Mouse (Mus musculus): ENCODE measurements at regions not wholly inside any gene's neighbourhood (a gene's known extent, or its start where the extent isn't known, plus 50 kb on each side); places are given as distances from the start of the nearest gene placed in this dataset.
A peak's percentile ranks its signal among the peaks of the same experiment; 100 is the strongest.

DNA sequence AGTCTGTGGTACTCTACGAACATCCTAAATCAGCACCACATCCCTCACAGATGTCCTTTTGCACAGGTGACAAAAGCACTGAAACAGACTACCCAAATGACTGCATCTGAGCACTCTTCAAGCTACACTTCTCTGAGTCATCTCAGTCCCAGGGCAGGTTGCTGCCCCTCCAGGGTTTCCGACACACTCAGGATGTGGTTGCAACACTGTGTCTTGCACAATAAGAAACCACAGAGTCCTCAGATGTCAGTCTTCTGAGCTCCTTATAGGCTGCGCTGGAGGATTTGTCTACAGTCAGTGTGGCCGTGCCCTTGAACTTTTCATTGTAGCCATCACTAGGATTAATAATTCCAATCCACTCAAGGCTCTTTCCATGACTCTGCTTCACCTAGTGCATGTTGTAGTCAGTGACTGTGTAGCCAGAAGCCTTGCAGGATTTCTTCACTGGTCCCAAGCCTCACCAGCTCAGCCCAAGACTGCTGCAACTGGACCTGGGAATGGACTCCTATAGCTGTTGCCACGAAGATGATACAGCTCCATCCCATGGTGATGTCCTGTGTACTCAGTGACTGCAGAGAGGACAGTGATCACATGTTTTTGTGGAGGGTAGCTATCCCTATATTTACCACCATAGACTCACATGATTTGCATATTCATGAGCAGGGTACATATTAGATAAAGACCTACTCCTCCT, 1103.3 kb upstream of the Tenm3 start:
- DNase-seq = no peak

DNA sequence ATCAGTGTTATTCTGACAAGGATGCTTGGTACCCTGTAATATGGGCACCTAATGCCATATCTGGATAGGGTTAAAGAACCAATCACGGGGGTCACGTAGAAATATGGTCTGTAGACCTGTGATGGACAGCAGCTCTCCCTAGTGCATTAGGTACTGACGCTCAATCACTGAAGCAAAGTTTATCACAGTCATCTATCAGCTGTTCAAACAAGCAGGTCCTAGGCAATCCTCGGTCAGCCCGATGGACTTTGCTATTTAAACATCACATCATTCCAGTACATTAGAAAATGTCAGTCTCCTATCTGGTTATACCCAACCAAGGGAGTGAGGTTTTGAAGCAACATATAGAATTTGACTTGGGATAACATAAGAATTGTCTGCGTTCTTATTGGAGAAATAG, 1088.4 kb upstream of the Tenm3 start:
- DNase-seq = no peak

DNA sequence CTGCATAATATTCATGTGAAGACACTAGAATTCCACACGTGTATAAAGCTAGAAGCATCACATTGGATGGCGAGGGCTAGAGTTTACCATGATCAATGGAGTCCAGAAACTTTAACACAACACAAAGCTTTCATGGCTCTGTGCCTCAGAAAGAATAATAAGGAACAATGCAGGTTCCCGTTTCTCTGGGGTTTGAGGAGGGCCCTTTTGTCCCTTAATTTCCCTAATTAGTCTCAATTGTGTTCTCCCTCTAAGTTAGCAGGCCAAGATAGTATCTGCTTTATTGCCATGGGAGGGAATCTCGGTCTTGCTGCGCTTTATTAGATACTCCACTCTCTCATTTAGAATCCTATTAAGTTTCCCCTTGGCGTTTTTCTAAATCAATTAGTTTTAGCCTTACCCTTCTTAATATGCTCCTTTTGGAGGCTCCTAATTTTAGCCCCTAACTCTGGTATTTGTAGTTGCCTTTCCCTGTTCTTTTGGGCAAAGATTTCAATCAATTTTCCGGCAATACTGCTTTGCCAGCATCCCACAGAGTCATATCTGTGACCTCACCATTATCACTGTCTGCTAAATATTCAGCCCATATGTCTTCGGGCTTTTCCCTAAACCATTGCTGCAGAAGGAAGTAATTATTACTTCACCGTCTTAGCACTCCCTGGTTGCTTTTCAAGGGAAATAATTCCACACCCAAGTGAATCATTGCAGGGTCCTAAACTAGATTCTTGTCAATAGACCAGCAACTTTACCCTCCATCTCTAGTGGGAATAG, 1082.8 kb upstream of the Tenm3 start:
- DNase-seq = no peak

DNA sequence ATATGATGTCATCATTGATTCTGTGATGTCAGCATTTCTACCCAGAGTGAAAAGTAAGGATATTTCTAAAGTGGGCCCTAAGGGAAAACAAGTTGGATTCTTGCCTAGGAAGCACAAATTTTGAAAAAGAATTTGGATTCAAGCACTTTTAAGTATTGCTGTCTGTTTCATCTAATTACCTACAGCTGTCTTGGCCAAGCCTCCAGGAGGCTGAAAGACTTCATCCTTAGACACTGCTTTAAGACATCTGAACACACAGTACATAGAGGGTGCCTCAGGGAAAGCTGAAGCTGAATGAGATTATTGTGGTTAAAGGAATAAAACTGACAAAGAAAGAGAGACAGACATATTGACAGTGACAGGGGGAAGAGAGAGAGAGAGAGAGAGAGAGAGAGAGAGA, 1061.3 kb upstream of the Tenm3 start:
- no peak for DNase-seq

DNA sequence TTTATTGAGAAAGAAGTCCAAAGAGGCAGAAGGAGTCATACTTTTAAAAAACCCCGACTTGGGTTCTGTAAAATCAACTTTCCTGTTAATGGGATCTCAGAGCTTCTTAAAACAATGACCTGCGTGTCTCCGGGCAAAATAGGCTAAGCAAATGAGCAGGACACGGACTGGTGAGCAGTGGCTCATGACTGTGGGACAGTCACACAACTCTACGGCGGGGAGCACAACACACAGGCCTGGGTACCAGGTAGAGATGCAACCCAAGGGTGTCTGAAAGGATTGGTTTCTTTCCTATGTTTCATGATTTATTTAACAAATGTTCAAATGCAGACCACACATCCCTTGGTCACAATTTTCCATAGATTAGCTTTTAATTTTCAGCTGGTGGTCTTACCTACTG, 1058.3 kb upstream of the Tenm3 start:
- DNase-seq = no peak

DNA sequence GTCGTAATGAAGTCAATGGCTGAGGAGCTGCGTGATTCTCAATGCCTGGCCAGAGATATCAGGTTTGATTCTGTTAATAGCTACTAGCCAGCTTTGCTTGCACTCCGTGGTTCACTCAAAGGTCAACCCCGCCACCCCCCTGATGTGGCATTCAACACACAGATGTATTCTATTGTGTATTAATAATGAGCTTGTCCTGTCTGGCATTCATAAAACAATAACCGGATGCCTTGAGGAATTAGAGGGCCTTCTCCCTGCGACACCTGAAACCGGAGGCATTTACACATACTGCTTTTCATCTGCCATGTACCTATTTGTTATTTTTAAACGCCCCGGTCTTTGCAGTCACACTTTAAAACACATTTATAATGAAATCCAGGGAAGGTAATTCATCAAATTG, 1057.8 kb upstream of the Tenm3 start:
- DNase-seq = peak; percentile 27 to 47

All from kidney, postnatal 25 days (tissue).